Mouse (Mus musculus) hindbrain, embryonic 14.5 days (tissue): ENCODE data around the gene F12. TPM values are rescaled to one million over a fixed set of nuclear protein-coding genes. Genes with fewer than 3 reads are reported as not detected.

Experiments
- ATAC-seq: fragments of 200-750 bp; cut with Nextera tagmentation; 2 replicates; pipeline ENCODE4 v1.8.0; 2017; ENCODE audit warnings: moderate number of reproducible peaks, mild to moderate bottlenecking, moderate TSS enrichment, moderate library complexity; ENCODE audit not compliant: low FRiP score
- DNase-seq: peaks from one replicate; pipeline ENCODE4 v3.0.0-alpha.2; 2015; ENCODE audit warnings: low spot score
- H3K27ac ChIP-seq: fragments of 300-500 bp; sonication (generic); 2 replicates; pipeline ENCODE4 v1.5.1; 2014; ENCODE audit warnings: mild to moderate bottlenecking, moderate library complexity
- H3K27me3 ChIP-seq: fragments of 300-500 bp; sonication (generic); 2 replicates; pipeline ENCODE4 v1.6.1; 2014; ENCODE audit warnings: mild to moderate bottlenecking, low read length, mixed read lengths; ENCODE audit not compliant: control insufficient read depth, insufficient read depth
- H3K36me3 ChIP-seq: fragments of 300-500 bp; sonication (generic); replicated peaks from 2 replicates; pipeline ENCODE4 v1.6.1; 2014; ENCODE audit not compliant: control insufficient read depth, insufficient read depth
- H3K4me1 ChIP-seq: fragments of 300-500 bp; sonication (generic); replicated peaks from 2 replicates; pipeline ENCODE4 v1.6.1; 2014; ENCODE audit warnings: antibody characterized with exemption, low read length, mixed read lengths; ENCODE audit not compliant: control insufficient read depth, insufficient read depth
- H3K4me2 ChIP-seq: fragments of 300-500 bp; sonication (generic); replicated peaks from 2 replicates; pipeline ENCODE4 v1.6.1; 2014; ENCODE audit warnings: mild to moderate bottlenecking, moderate library complexity
- H3K4me3 ChIP-seq: fragments of 300-500 bp; sonication (generic); replicated peaks from 2 replicates; pipeline ENCODE4 v1.5.1; 2014; ENCODE audit warnings: mild to moderate bottlenecking, low read length
- H3K9ac ChIP-seq: fragments of 300-500 bp; sonication (generic); 2 replicates; pipeline ENCODE4 v1.6.1; 2014
- H3K9me3 ChIP-seq: fragments of 300-500 bp; sonication (generic); 2 replicates; pipeline ENCODE4 v1.6.1; 2016; ENCODE audit warnings: low read length; ENCODE audit not compliant: control insufficient read depth
- WGBS: fragments of 180-500 bp; shearing (Covaris S2); extraction: QIAGEN DNeasy Blood & Tissue Kit; methylation state at CpG from one replicate; pipeline ENCODE4 v1.1.7; 2014; 5-methylcytosine and 5-hydroxymethylcytosine counted together
- polyA plus RNA-seq: library from polyadenylated mRNA; unstranded; fragments of >200 nt; fragmentation: Nextera tagmentation; extraction: Ambion mirVana; gene quantifications from 2 replicates; pipeline ENCODE4 v1.2.1, GENCODE M21; 2014

The F12 gene
- polyA plus RNA-seq, 1 experiment from 2014 or later = 0.09 TPM

- 15% methylated on average over 35 of the region's 35 CpGs for WGBS
- peaks cover 47% of the 10 kb centered on the region for H3K27me3 ChIP-seq
- H3K27ac ChIP-seq = no peak overlapping the region
- H3K9me3 ChIP-seq = no peaks in the 10 kb centered on the region
- peak overlapping the region; percentile 41 for H3K4me2 ChIP-seq
- peaks cover 6% of the 10 kb centered on the region; the same call in 1 of the 2 replicates for H3K4me1 ChIP-seq
- no peaks in the 10 kb centered on the region for H3K36me3 ChIP-seq
- peak; percentile 71 for DNase-seq
- H3K9ac ChIP-seq = peak overlapping the region; percentile 35; the same call in 1 of the 2 replicates
- peak overlapping the region; percentile 13 for H3K4me3 ChIP-seq
- ATAC-seq = peak; percentile 68; the same call in 1 of the 2 replicates
Measured at GRCm38 (mm10) chr13:55420933-55421800, 5.4 kb downstream of the F12 start.

GRCm38 (mm10) chr13:55420018-55420932 lies 6.3 kb downstream of the F12 start:
- DNase-seq (no peak), ATAC-seq (no peak)
- peaks cover 47% of the 10 kb centered on the region for H3K27me3 ChIP-seq

GRCm38 (mm10) chr13:55419142-55419541 lies 7.5 kb downstream of the F12 start:
- WGBS = 83% methylated on average over 5 of the region's 5 CpGs
- no peaks in the 10 kb centered on the region for H3K9me3 ChIP-seq
- DNase-seq (no peak), ATAC-seq (no peak)
- H3K27me3 ChIP-seq = peaks cover 47% of the 10 kb centered on the region
- no peaks in the 10 kb centered on the region for H3K36me3 ChIP-seq
- no peak overlapping the region for H3K27ac ChIP-seq
- no peak overlapping the region for H3K4me2 ChIP-seq
- peaks cover 6% of the 10 kb centered on the region for H3K4me1 ChIP-seq
- no peak overlapping the region for H3K9ac ChIP-seq
- no peak overlapping the region for H3K4me3 ChIP-seq

More at GRCm38 (mm10) chr13:55420018-55420932, 6.3 kb downstream of the F12 start:
- Histone ChIP-seq H3K4me2 (peak overlapping the region; percentile 41), H3K36me3 (no peaks in the 10 kb centered on the region), H3K9me3 (no peaks in the 10 kb centered on the region), H3K9ac (no peak overlapping the region), H3K27ac (no peak overlapping the region), H3K4me3 (no peak overlapping the region; the same call in 1 of the 2 replicates), H3K4me1 (peaks cover 6% of the 10 kb centered on the region; the same call in 1 of the 2 replicates)
- 32% methylated on average over 51 of the region's 51 CpGs for WGBS

- peak; percentile 81 for DNase-seq
- H3K4me2 ChIP-seq = peak overlapping the region; percentile 33
- no peaks in the 10 kb centered on the region for H3K36me3 ChIP-seq
- H3K9me3 ChIP-seq = no peaks in the 10 kb centered on the region
- no peak overlapping the region for H3K9ac ChIP-seq
- H3K27ac ChIP-seq = no peak overlapping the region
- no peak overlapping the region for H3K4me3 ChIP-seq
- peaks cover 47% of the 10 kb centered on the region for H3K27me3 ChIP-seq
- peak; percentile 64; the same call in 1 of the 2 replicates for ATAC-seq
- peaks cover 6% of the 10 kb centered on the region for H3K4me1 ChIP-seq
- WGBS = 9% methylated on average over 12 of the region's 12 CpGs
Measured at GRCm38 (mm10) chr13:55418004-55418403, 8.6 kb downstream of the F12 start.

GRCm38 (mm10) chr13:55414743-55415380 lies 11.7 kb downstream of the F12 start, which contains the start of gene Pfn3:
Pfn3 (minus strand) TSS chr13:55415232.
- ATAC-seq (peak; percentile 62; the same call in 1 of the 2 replicates), DNase-seq (peak; percentile 80)
- 10% methylated on average over 41 of the region's 41 CpGs for WGBS
- H3K4me2 ChIP-seq = peak within 1 kb of the TSS; percentile 71
- H3K9ac ChIP-seq = peak within 1 kb of the TSS; percentile 65
- H3K4me1 ChIP-seq = no peaks in the 10 kb centered on the region; the same call in 1 of the 2 replicates
- H3K9me3 ChIP-seq = no peaks in the 10 kb centered on the region
- H3K4me3 ChIP-seq = peak within 1 kb of the TSS; percentile 38
- H3K27ac ChIP-seq = no peak within 1 kb of the TSS; the same call in 1 of the 2 replicates
- peaks cover 24% of the 10 kb centered on the region for H3K27me3 ChIP-seq
- no peaks in the 10 kb centered on the region for H3K36me3 ChIP-seq

GRCm38 (mm10) chr13:55413333-55413732 lies 13.3 kb downstream of the F12 start:
- H3K27ac ChIP-seq = no peak overlapping the region
- H3K4me1 ChIP-seq = no peaks in the 10 kb centered on the region; the same call in 1 of the 2 replicates
- WGBS = 86% methylated on average over 12 of the region's 12 CpGs
- no peak overlapping the region for H3K4me3 ChIP-seq
- no peak overlapping the region for H3K9ac ChIP-seq
- H3K36me3 ChIP-seq = no peaks in the 10 kb centered on the region
- H3K27me3 ChIP-seq = peaks cover 9% of the 10 kb centered on the region; the same call in 1 of the 2 replicates
- H3K4me2 ChIP-seq = no peak overlapping the region
- H3K9me3 ChIP-seq = no peaks in the 10 kb centered on the region
- no peak for DNase-seq
- no peak for ATAC-seq

GRCm38 (mm10) chr13:55412643-55413307 lies 13.8 kb downstream of the F12 start:
- no peaks in the 10 kb centered on the region for H3K9me3 ChIP-seq
- H3K9ac ChIP-seq = no peak overlapping the region
- no peak overlapping the region for H3K27ac ChIP-seq
- ATAC-seq (no peak), DNase-seq (no peak)
- H3K27me3 ChIP-seq = peaks cover 9% of the 10 kb centered on the region; the same call in 1 of the 2 replicates
- H3K4me3 ChIP-seq = no peak overlapping the region
- WGBS = 84% methylated on average over 13 of the region's 13 CpGs
- H3K4me1 ChIP-seq = no peaks in the 10 kb centered on the region; the same call in 1 of the 2 replicates
- H3K36me3 ChIP-seq = no peaks in the 10 kb centered on the region
- no peak overlapping the region for H3K4me2 ChIP-seq

GRCm38 (mm10) chr13:55411826-55412225 lies 14.8 kb downstream of the F12 start:
- 75% methylated on average over 7 of the region's 7 CpGs for WGBS
- Histone ChIP-seq H3K9me3 (no peaks in the 10 kb centered on the region), H3K36me3 (no peaks in the 10 kb centered on the region), H3K27me3 (no peaks in the 10 kb centered on the region), H3K9ac (no peak overlapping the region), H3K4me2 (no peak overlapping the region), H3K4me1 (no peaks in the 10 kb centered on the region; the same call in 1 of the 2 replicates), H3K4me3 (no peak overlapping the region), H3K27ac (no peak overlapping the region)
- no peak for ATAC-seq
- no peak for DNase-seq
